Mouse (Mus musculus): ENCODE data around the gene Dyrk2. TPM values are rescaled to one million over a fixed set of nuclear protein-coding genes. Genes with fewer than 3 reads are reported as not detected.

Dyrk2 gene
- 16.2 and 18.5 TPM in 2 replicates for total RNA-seq (2017)

DNA sequence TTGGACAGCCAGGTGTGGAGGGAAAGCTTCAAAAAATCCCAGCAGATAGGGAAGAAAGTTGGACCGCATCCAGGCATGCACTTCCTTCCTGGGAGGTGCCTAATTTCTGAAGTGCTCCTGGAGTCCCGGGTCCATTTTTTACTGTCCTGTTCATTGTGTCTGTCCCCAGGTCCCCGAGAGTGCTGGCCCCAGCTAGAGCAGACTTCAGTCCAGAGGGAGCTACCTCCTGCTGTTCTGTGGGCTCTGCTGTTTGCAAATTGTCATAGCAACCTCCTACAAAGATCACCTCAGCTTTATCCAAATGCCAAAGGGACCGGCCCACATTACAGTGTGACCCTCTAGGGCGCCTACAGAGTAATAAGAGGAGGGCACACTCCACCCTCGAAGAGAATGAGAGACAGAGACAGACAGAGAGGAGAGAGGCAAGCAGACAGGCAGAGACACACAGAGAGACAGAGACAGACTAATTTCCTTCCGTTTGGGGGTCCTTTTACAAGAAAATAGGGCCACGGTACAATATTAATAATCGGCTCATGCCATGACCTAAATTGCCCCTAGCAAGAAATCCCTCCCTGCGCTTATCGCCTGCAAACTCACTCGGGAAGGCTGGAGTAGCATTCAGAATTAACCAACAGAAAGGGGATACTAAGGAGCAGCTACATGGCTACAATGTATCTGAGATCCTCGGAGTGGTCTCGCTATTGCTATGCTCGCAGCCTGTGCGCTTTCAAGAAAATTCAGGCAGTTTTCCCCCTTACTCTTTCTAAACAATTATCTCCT is at the start of gene Dyrk2:
Gene Dyrk2 (minus strand): TSS at position 9 of the 780 bp plus-strand sequence.
- peak; percentile 26 to 57; a peak in 3 of 4 replicates for ATAC-seq (replicated peaks in 1 of 2; ENCODE audit: insufficient read depth in 1 of 2, low FRiP score in 2 of 2, low TSS enrichment in 1 of 2, low read depth in 1 of 2, poor library complexity in 2 of 2, severe bottlenecking in 2 of 2)

GRCm38 (mm10) chr10:118902625-118903024 is 32.6 kb upstream of the Dyrk2 start:
- ATAC-seq (replicated peaks in 1 of 2; ENCODE audit: insufficient read depth in 1 of 2, low FRiP score in 2 of 2, low TSS enrichment in 1 of 2, low read depth in 1 of 2, poor library complexity in 2 of 2, severe bottlenecking in 2 of 2), result no peak

DNA sequence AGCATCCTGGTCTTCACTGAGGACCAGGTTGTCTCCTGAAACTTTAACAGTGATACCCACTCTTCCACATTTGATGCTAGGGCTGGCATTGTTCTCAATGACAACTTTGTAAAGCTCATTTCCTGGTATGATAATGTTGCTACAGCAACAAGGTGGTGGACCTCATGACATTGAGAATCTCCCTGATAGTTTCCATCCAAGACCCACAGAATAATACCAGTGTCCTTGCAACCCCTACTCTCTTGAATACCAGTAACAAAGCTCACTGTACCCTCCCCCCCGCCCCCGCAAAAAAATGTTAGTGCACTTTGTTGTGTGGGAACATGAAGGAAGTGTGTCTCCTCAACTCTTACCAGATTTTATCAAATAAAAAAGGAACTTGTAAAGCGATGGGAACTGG is 23.6 kb upstream of the Dyrk2 start:
- ATAC-seq (replicated peaks in 1 of 2; ENCODE audit: insufficient read depth in 1 of 2, low FRiP score in 2 of 2, low TSS enrichment in 1 of 2, low read depth in 1 of 2, poor library complexity in 2 of 2, severe bottlenecking in 2 of 2), result no peak

- ATAC-seq (replicated peaks in 1 of 2; ENCODE audit: insufficient read depth in 1 of 2, low FRiP score in 2 of 2, low TSS enrichment in 1 of 2, low read depth in 1 of 2, poor library complexity in 2 of 2, severe bottlenecking in 2 of 2), result no peak
These were observed 14.1 kb upstream of the Dyrk2 start for GRCm38 (mm10) chr10:118884126-118884525.

DNA sequence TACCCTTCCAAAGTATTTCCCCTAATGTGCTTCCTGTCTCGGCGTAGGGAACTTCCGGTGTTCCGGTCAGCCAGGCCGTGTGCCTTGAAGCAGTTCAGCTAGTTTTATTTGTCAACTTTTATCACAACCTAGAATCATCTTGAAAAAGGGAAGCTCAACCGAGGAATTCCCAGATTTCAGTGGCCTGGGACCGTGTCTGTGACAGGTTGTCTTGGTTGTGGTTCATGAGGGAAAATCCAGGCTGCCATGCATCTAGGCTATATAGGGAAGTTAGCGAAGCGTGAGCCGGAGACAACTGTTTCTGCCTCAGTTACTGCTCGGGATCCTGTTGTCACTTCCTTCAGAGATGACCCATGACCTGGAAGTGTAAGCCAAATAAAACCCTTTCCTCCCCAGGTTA is 13.3 kb upstream of the Dyrk2 start:
- peak in 1 of 2 experiments; percentile 7; a peak in 1 of 4 replicates for ATAC-seq (replicated peaks in 1 of 2; ENCODE audit: insufficient read depth in 1 of 2, low FRiP score in 2 of 2, low TSS enrichment in 1 of 2, low read depth in 1 of 2, poor library complexity in 2 of 2, severe bottlenecking in 2 of 2)

GRCm38 (mm10) chr10:118882258-118882885 is 12.4 kb upstream of the Dyrk2 start:
- peak; percentile 97 for ATAC-seq (replicated peaks in 1 of 2; ENCODE audit: insufficient read depth in 1 of 2, low FRiP score in 2 of 2, low TSS enrichment in 1 of 2, low read depth in 1 of 2, poor library complexity in 2 of 2, severe bottlenecking in 2 of 2)

DNA sequence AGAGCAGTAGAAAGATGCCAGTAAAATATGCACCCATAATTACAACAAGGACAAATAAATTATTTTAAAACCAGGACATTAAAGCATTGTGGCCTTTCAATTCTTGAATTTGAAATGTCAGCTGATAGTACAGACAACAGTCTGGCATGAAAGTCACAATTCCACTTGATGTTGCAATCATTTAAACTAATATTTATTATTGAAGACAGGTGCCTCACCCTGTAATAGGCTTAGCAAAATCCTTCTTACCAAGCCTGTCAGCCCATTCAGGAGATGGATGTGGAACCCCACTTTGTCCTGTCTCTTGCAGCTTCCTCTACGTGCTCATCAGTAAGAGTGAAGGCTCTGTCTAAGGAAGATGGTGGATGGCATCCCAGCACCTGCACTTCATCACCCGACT is 10.8 kb upstream of the Dyrk2 start:
- no peak for ATAC-seq (replicated peaks in 1 of 2; ENCODE audit: insufficient read depth in 1 of 2, low FRiP score in 2 of 2, low TSS enrichment in 1 of 2, low read depth in 1 of 2, poor library complexity in 2 of 2, severe bottlenecking in 2 of 2)

- no peak for ATAC-seq (replicated peaks in 1 of 2; ENCODE audit: insufficient read depth in 1 of 2, low FRiP score in 2 of 2, low TSS enrichment in 1 of 2, low read depth in 1 of 2, poor library complexity in 2 of 2, severe bottlenecking in 2 of 2)
These were observed 2.2 kb upstream of the Dyrk2 start for GRCm38 (mm10) chr10:118872196-118872595.

- ATAC-seq (replicated peaks in 1 of 2; ENCODE audit: insufficient read depth in 1 of 2, low FRiP score in 2 of 2, low TSS enrichment in 1 of 2, low read depth in 1 of 2, poor library complexity in 2 of 2, severe bottlenecking in 2 of 2), result peak; percentile 85
These were observed 413 bp downstream of the Dyrk2 start for GRCm38 (mm10) chr10:118869591-118870001.

DNA sequence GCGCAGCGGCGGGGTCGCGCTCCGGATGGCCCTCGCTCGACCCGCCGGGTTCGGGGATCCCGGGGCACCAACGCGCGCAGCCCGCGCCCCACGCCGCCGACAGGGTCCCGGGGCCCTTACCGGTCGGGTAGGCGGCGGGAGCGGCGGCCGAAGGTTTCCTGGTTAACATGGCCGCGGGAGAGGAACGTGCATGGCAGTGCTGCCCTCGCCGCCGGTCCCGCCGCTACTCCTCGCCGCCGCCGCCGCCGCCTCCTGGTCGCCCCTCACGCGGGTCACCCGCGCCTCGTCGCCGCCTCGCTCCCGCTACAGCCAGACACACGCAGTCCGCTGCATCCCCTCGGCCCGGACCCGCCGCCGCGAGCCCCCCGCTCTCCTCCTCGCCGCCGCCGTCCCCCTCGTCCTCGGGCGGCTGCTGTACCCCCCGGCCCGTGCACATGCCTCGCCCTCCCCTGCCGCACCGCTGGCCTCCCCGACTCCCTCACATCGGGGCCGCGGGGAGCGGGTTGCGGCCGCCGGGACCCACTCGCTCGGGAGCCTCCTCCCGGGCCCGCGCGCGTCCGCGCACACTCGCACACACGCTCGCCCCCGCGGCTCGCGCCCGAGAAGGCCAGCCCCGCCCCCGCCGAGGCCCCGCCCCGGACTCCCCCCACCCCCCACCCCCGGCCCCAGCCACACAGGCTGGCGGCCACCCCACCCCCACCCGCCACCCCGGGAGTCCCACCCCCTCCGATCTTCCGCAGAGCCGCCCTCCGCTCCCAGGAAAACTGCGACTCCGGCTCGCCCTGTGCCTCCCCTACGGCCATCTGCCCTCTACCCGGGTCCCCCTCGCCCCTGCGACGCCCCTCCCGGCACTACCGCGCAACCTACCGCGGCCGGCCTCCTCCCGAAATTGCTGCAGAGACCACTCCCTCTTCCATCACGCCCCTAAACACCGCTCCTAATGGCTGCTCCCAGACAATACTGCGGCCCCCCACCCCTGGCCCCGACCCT is 1.1 kb downstream of the Dyrk2 start:
- peak; percentile 51 to 59 for ATAC-seq (replicated peaks in 1 of 2; ENCODE audit: insufficient read depth in 1 of 2, low FRiP score in 2 of 2, low TSS enrichment in 1 of 2, low read depth in 1 of 2, poor library complexity in 2 of 2, severe bottlenecking in 2 of 2)

GRCm38 (mm10) chr10:118867896-118868600 is 2.0 kb downstream of the Dyrk2 start:
- 0 out of 4 replicates have a peak, but pooled peaks of 1 of the 2 experiments have one; percentile 11 for ATAC-seq (replicated peaks in 1 of 2; ENCODE audit: insufficient read depth in 1 of 2, low FRiP score in 2 of 2, low TSS enrichment in 1 of 2, low read depth in 1 of 2, poor library complexity in 2 of 2, severe bottlenecking in 2 of 2)

GRCm38 (mm10) chr10:118867304-118867895 is 2.6 kb downstream of the Dyrk2 start:
- ATAC-seq (replicated peaks in 1 of 2; ENCODE audit: insufficient read depth in 1 of 2, low FRiP score in 2 of 2, low TSS enrichment in 1 of 2, low read depth in 1 of 2, poor library complexity in 2 of 2, severe bottlenecking in 2 of 2), result no peak

DNA sequence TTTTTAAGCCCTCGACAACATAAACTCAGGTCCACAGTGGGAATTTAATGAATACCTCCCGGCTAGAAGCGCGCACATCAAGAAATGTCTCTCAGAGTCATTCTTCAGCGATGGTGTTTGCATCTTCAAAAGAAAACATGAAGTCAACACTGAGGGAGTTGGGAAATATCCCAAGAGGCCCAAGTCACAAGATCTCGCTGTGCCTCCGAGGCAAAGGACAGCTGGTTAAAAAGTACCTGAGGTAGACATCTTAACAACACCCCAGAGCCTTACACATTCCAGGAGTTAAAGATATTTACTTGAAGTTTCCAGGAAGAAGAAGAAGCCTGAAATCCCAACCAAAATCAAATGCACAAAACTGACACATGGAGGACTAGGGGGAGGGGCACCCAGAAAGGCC is 5.0 kb downstream of the Dyrk2 start:
- no peak for ATAC-seq (replicated peaks in 1 of 2; ENCODE audit: insufficient read depth in 1 of 2, low FRiP score in 2 of 2, low TSS enrichment in 1 of 2, low read depth in 1 of 2, poor library complexity in 2 of 2, severe bottlenecking in 2 of 2)

DNA sequence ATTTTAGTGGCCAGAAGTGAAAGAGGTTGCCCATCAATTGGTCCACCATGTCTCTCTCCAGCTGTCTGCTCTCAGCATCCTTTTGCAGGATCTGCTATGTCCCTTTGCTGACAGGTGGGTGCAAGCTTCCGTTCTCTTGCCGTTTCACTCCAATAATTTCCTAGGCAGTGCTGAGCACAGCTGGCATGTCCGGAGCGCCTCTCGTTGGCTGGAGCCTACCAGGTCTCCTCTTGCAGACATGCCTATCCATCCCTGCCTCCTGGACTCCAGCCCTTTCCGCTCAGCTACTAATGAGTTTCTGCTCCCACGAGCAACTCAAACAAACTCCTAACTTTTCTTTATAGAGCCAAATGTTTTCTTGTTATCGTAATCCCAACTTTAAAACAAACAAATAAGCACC is 6.4 kb downstream of the Dyrk2 start:
- no peak for ATAC-seq (replicated peaks in 1 of 2; ENCODE audit: insufficient read depth in 1 of 2, low FRiP score in 2 of 2, low TSS enrichment in 1 of 2, low read depth in 1 of 2, poor library complexity in 2 of 2, severe bottlenecking in 2 of 2)

GRCm38 (mm10) chr10:118862233-118862632 is 7.8 kb downstream of the Dyrk2 start:
- no peak for ATAC-seq (replicated peaks in 1 of 2; ENCODE audit: insufficient read depth in 1 of 2, low FRiP score in 2 of 2, low TSS enrichment in 1 of 2, low read depth in 1 of 2, poor library complexity in 2 of 2, severe bottlenecking in 2 of 2)

GRCm38 (mm10) chr10:118861234-118862025 is 8.6 kb downstream of the Dyrk2 start:
- ATAC-seq (replicated peaks in 1 of 2; ENCODE audit: insufficient read depth in 1 of 2, low FRiP score in 2 of 2, low TSS enrichment in 1 of 2, low read depth in 1 of 2, poor library complexity in 2 of 2, severe bottlenecking in 2 of 2), result no peak

Measured in hematopoietic stem cell, adult 5-6 weeks (primary cell).